Mouse (Mus musculus): ENCODE data around the gene Col4a3bp. TPM values are rescaled to one million over a fixed set of nuclear protein-coding genes. Genes with fewer than 3 reads are reported as not detected.

Col4a3bp gene
- polyA plus RNA-seq, 2 experiments = 4.5 to 5.7 TPM

DNA sequence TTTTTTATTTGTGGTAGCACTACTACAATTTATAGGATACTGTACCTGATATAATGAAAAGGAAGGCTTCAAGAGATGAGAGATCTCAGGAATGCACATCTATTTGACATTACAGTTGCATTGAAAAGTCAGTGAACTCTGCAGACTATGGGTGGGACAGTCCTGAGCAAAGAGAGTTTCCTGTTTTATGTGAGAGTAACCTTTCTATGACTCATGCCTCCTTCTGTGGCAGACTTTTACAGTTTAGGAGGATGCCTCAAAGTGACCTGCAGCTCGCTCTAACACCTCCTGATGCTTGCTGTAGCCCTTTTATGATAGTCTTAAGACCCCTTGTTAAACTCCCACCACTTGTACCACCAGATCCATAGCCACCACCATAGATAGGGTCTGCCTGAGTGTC lies 134.7 kb downstream of the Col4a3bp start:
- WGBS (ENCODE audit: insufficient replicate concordance) = 64% methylated on average over 1 of the region's 1 CpGs
- no peak for TF ChIP-seq CTCF (IDR thresholded peaks at IDR 0.05; ENCODE audit: low read depth)
- Histone ChIP-seq H3K9me3 (ENCODE audit: control insufficient read depth, low read length) (no peaks in the 10 kb centered on the region), H3K36me3 (replicated peaks; ENCODE audit: control insufficient read depth, insufficient read depth, low read depth) (no peaks in the 10 kb centered on the region), H3K4me3 (ENCODE audit: insufficient read depth in 1 of 2, low read depth in 2 of 2, low read length in 2 of 2) (no peak overlapping the region), H3K4me1 (replicated peaks; ENCODE audit: control insufficient read depth in 2 of 2, insufficient read depth in 2 of 2, low read length in 1 of 2) (peaks cover 2 to 4% of the 10 kb centered on the region in 2 experiments; a peak in 3 of 4 replicates), H3K4me2 (ENCODE audit: low read depth) (no peak overlapping the region), H3K27me3 (ENCODE audit: control insufficient read depth, insufficient read depth, low read length) (no peaks in the 10 kb centered on the region), H3K27ac (no peak overlapping the region), H3K9ac (replicated peaks) (no peak overlapping the region)
- ATAC-seq (ENCODE audit: insufficient read depth) (no peak), DNase-seq (ENCODE audit: low read depth in 3 of 3, low spot score in 3 of 3) (no peak)

DNA sequence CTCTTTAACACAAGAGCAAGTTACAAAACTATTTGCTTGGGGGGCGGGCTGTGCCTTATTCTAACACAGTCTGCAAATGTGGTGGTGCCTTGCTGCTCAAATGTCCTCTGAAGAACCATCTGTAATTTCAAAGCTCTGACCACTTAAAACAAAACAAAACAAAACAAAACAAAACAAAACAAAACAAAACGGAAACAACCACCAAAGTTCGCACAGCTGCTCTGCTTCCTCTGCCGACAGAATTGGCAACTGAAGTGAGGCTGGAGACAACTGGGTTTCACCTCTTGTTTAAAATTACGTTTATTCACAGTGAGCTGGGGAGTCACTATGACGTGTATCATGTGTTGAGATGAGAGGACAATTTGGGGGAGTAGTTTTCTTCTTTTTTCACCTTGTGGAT lies 136.2 kb downstream of the Col4a3bp start:
- no peak for TF ChIP-seq CTCF (IDR thresholded peaks at IDR 0.05; ENCODE audit: low read depth)
- no peak for TF ChIP-seq EP300 (IDR thresholded peaks at IDR 0.05; ENCODE audit: low read depth)
- ATAC-seq (ENCODE audit: insufficient read depth) = no peak
- Histone ChIP-seq H3K27me3 (ENCODE audit: control insufficient read depth, insufficient read depth, low read length) (no peaks in the 10 kb centered on the region), H3K4me1 (replicated peaks; ENCODE audit: control insufficient read depth in 2 of 2, insufficient read depth in 2 of 2, low read length in 1 of 2) (peaks cover 0 to 2% of the 10 kb centered on the region in 2 experiments; a peak in 1 of 4 replicates), H3K4me3 (ENCODE audit: insufficient read depth in 1 of 2, low read depth in 2 of 2, low read length in 2 of 2) (no peak overlapping the region), H3K36me3 (replicated peaks; ENCODE audit: control insufficient read depth, insufficient read depth, low read depth) (no peaks in the 10 kb centered on the region), H3K27ac (no peak overlapping the region), H3K9ac (replicated peaks) (no peak overlapping the region), H3K4me2 (ENCODE audit: low read depth) (no peak overlapping the region), H3K9me3 (ENCODE audit: control insufficient read depth, low read length) (no peaks in the 10 kb centered on the region)
- WGBS (ENCODE audit: insufficient replicate concordance) = 59% methylated on average over 6 of the region's 6 CpGs
- no peak for DNase-seq (ENCODE audit: low read depth in 3 of 3, low spot score in 3 of 3)

DNA sequence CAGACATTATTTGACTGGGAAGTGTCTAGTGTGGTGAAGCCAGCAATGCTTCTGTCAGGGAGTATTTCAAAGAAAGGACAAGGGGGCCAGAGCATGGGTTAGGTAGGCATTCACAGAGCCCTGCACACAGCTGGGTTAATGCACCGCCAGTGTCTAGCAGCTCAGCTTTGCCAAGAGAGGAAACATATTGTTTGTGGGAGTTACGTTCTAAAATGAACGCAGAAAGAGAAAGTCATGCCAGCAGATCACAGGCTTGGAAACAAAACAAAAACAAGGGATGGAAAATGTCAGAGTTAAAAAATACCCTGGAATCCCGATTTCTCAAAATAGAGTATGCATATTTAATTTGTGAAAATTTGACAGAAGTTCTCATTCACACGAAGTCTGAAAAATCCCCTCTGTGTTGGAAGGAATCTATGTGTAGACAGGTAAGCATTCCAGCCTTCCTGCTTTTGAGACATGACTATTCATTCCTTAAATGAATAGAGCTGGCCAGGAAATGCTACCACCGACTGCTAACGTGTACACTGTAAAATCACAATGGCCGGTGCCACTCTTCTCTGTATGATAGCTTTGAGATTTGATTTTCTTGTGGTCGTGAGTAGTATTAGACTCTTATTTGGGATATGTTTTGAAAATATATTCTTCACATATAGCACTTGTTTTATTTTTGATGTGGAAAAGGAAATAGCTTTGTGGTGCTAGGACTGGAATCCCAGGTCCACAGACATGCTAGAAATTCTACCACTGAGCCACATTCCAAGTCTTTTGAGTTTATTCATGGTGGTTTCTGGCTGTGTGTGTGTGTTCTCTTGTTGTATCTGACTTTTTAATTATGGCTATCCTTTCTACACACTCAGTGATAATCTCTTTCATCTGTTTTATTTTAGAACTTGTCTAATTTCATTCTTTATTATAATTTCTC lies 138.0 kb downstream of the Col4a3bp start:
- Histone ChIP-seq H3K36me3 (replicated peaks; ENCODE audit: control insufficient read depth, insufficient read depth, low read depth) (no peaks in the 10 kb centered on the region), H3K4me2 (ENCODE audit: low read depth) (no peak overlapping the region), H3K27me3 (ENCODE audit: control insufficient read depth, insufficient read depth, low read length) (no peaks in the 10 kb centered on the region), H3K27ac (no peak overlapping the region), H3K9ac (replicated peaks) (no peak overlapping the region), H3K9me3 (ENCODE audit: control insufficient read depth, low read length) (no peaks in the 10 kb centered on the region), H3K4me1 (replicated peaks; ENCODE audit: control insufficient read depth in 2 of 2, insufficient read depth in 2 of 2, low read length in 1 of 2) (0 out of 4 replicates have a peak, but pooled peaks cover 0 to 2% of the 10 kb centered on the region in 2 experiments), H3K4me3 (ENCODE audit: insufficient read depth in 1 of 2, low read depth in 2 of 2, low read length in 2 of 2) (no peak overlapping the region)
- WGBS (ENCODE audit: insufficient replicate concordance) = 70% methylated on average over 9 of the region's 9 CpGs
- ATAC-seq (ENCODE audit: insufficient read depth) = no peak
- TF ChIP-seq EP300 (IDR thresholded peaks at IDR 0.05; ENCODE audit: low read depth) = no peak
- DNase-seq (ENCODE audit: low read depth in 3 of 3, low spot score in 3 of 3) = no peak

DNA sequence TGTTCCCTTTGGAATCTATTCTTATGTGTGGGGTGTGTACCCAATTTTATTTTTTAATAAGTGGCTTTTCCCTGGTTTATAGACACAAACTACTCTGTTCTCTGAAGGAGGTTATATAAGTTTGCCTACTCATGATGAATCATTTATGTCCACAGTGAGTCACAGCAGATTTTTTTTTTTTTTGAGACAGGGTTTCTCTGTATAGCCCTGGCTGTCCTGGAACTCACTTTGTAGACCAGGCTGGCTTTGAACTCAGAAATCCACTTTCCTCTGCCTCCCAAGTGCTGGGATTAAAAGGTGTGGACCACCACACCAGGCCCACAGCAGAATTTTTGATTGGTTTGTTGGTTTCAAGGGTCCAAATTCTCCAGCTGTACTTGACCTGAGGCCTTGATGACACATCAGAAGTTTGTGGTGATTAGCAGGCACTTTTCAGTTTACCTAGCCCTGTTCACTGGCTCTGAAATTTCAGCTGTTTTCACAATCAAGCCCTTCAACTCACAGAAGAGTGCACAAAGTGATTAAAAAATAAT lies 138.7 kb downstream of the Col4a3bp start:
- ATAC-seq (ENCODE audit: insufficient read depth) = no peak
- Histone ChIP-seq H3K9ac (replicated peaks) (no peak overlapping the region), H3K9me3 (ENCODE audit: control insufficient read depth, low read length) (no peaks in the 10 kb centered on the region), H3K4me1 (replicated peaks; ENCODE audit: control insufficient read depth in 2 of 2, insufficient read depth in 2 of 2, low read length in 1 of 2) (0 out of 4 replicates have a peak, but pooled peaks cover 0 to 2% of the 10 kb centered on the region in 2 experiments), H3K36me3 (replicated peaks; ENCODE audit: control insufficient read depth, insufficient read depth, low read depth) (no peaks in the 10 kb centered on the region), H3K4me3 (ENCODE audit: insufficient read depth in 1 of 2, low read depth in 2 of 2, low read length in 2 of 2) (no peak overlapping the region), H3K27ac (no peak overlapping the region), H3K27me3 (ENCODE audit: control insufficient read depth, insufficient read depth, low read length) (no peaks in the 10 kb centered on the region), H3K4me2 (ENCODE audit: low read depth) (no peak overlapping the region)
- no peak for TF ChIP-seq EP300 (IDR thresholded peaks at IDR 0.05; ENCODE audit: low read depth)
- no peak for DNase-seq (ENCODE audit: low read depth in 3 of 3, low spot score in 3 of 3)

DNA sequence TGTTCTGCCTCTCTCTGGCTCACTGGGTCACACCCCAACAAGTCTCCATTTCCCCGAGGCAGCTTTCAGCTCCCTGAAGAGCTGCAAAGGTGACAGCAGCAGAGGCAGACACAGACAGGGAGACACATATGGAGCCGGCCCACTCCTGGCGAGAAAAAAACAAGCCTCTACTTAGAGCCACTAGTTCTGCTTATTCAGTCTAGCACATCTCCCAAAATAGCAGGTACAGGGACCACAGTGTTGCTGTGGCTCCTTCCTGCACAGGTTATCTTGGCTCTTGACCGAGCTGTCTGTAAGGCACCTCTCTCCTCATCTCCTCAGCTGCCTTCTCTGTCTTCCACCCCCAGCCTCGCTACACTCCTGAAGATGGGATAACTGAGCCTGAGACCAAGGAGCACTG lies 142.4 kb downstream of the Col4a3bp start:
- no peaks in the 10 kb centered on the region for H3K9me3 ChIP-seq (ENCODE audit: control insufficient read depth, low read length)

More for the DNA sequence above, 142.4 kb downstream of the Col4a3bp start:
- Histone ChIP-seq H3K4me2 (ENCODE audit: low read depth) (no peak overlapping the region), H3K27me3 (ENCODE audit: control insufficient read depth, insufficient read depth, low read length) (no peaks in the 10 kb centered on the region), H3K27ac (no peak overlapping the region), H3K4me3 (ENCODE audit: insufficient read depth in 1 of 2, low read depth in 2 of 2, low read length in 2 of 2) (no peak overlapping the region), H3K4me1 (replicated peaks; ENCODE audit: control insufficient read depth in 2 of 2, insufficient read depth in 2 of 2, low read length in 1 of 2) (0 out of 4 replicates have a peak, but pooled peaks cover 0 to 2% of the 10 kb centered on the region in 2 experiments), H3K9ac (replicated peaks) (no peak overlapping the region), H3K36me3 (replicated peaks; ENCODE audit: control insufficient read depth, insufficient read depth, low read depth) (no peaks in the 10 kb centered on the region)
- DNase-seq (ENCODE audit: low read depth in 3 of 3, low spot score in 3 of 3) = no peak
- 63% methylated on average over 5 of the region's 5 CpGs for WGBS (ENCODE audit: insufficient replicate concordance)
- TF ChIP-seq EP300 (IDR thresholded peaks at IDR 0.05; ENCODE audit: low read depth) = no peak
- TF ChIP-seq CTCF (IDR thresholded peaks at IDR 0.05; ENCODE audit: low read depth) = no peak
- ATAC-seq (ENCODE audit: insufficient read depth) = no peak

All from liver, embryonic 14.5 days (tissue).